Mouse (Mus musculus) E14TG2a.4 (cell line): ENCODE results near the gene Cmas.

ENCODE experiments used
- H3K27me3 ChIP-seq: 2 replicates; pipeline ENCODE4 v1.6.1; 2014; ENCODE audit warnings: low read length, control low read depth; ENCODE audit not compliant: insufficient read depth
- H3K36me3 ChIP-seq: 2 replicates; pipeline ENCODE4 v1.6.1; 2014; ENCODE audit warnings: low read length, control low read depth; ENCODE audit not compliant: insufficient read depth
- H3K4me1 ChIP-seq: replicated peaks from 2 replicates; pipeline ENCODE4 v1.6.1; 2014; ENCODE audit warnings: low read depth, low read length, control low read depth
- H3K4me3 ChIP-seq: replicated peaks from 2 replicates; pipeline ENCODE4 v1.5.1; 2014; ENCODE audit warnings: mild to moderate bottlenecking, low read length
- H3K9me3 ChIP-seq: 2 replicates; pipeline ENCODE4 v1.6.1; 2014; ENCODE audit warnings: low read length, control low read depth
- CTCF ChIP-seq: conservative IDR thresholded peaks from 2 replicates; pipeline ENCODE4 v1.5.1; 2014; ENCODE audit warnings: low read length
- NANOG ChIP-seq: IDR thresholded peaks from 2 replicates; pipeline ENCODE4 v1.6.1; 2014; ENCODE audit warnings: borderline replicate concordance, low read length, mixed read lengths
- POU5F1 ChIP-seq: IDR thresholded peaks from 2 replicates; pipeline ENCODE4 v1.6.1; 2014; ENCODE audit warnings: low read length, borderline replicate concordance

Cmas gene

GRCm38 (mm10) chr6:142801687-142802086 lies 45.2 kb downstream of the Cmas start:
- no peaks in the 10 kb centered on the region for H3K9me3 ChIP-seq

GRCm38 (mm10) chr6:142802617-142803525 lies 46.4 kb downstream of the Cmas start:
- Histone ChIP-seq H3K4me1 (0 out of 2 replicates have a peak, but pooled peaks cover 5% of the 10 kb centered on the region), H3K36me3 (no peaks in the 10 kb centered on the region), H3K9me3 (no peaks in the 10 kb centered on the region), H3K27me3 (no peaks in the 10 kb centered on the region), H3K4me3 (no peak overlapping the region)
- TF ChIP-seq POU5F1 (no peak), CTCF (no peak), NANOG (no peak)

More at GRCm38 (mm10) chr6:142801687-142802086, 45.2 kb downstream of the Cmas start:
- Histone ChIP-seq H3K4me3 (no peak overlapping the region), H3K4me1 (0 out of 2 replicates have a peak, but pooled peaks cover 5% of the 10 kb centered on the region), H3K27me3 (no peaks in the 10 kb centered on the region), H3K36me3 (no peaks in the 10 kb centered on the region)
- TF ChIP-seq CTCF (no peak), NANOG (no peak), POU5F1 (no peak)

DNA sequence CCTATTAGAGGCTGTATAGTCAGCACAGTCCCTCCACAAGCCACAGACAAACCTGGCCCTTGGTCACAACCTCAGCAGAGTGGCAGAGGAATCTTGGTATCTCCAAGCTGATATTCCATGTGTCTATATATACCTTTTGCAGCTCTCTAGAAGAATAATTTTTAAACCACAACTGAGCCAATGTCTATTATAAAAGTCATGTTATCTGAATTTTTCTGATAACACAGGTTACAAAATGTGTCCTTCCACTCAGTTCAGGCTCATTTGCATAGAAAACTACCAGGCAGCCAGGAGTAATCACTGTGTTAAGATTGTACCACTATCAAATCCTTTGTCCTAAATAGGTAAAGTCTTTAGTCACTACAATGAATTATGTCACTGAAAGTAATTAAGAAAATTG lies 47.9 kb downstream of the Cmas start, which contains the start of gene Sult6b2:
TSS of gene Sult6b2 (minus strand) at position 101 of the 400 bp plus-strand sequence.
- peaks cover 16% of the 10 kb centered on the region for H3K4me1 ChIP-seq
- TF ChIP-seq NANOG = no peak
- no peaks in the 10 kb centered on the region for H3K9me3 ChIP-seq
- H3K4me3 ChIP-seq = no peak within 1 kb of the TSS
- no peaks in the 10 kb centered on the region for H3K36me3 ChIP-seq
- H3K27me3 ChIP-seq = no peaks in the 10 kb centered on the region

- H3K9me3 ChIP-seq = no peaks in the 10 kb centered on the region
Measured at GRCm38 (mm10) chr6:142806326-142806725, 49.8 kb downstream of the Cmas start.

GRCm38 (mm10) chr6:142809373-142810098 lies 53.0 kb downstream of the Cmas start:
- no peak for TF ChIP-seq POU5F1
- H3K27me3 ChIP-seq = no peaks in the 10 kb centered on the region; the same call in 1 of the 2 replicates
- no peaks in the 10 kb centered on the region for H3K36me3 ChIP-seq
- H3K4me1 ChIP-seq = peaks cover 43% of the 10 kb centered on the region
- no peaks in the 10 kb centered on the region for H3K9me3 ChIP-seq
- no peak overlapping the region for H3K4me3 ChIP-seq

More at GRCm38 (mm10) chr6:142806326-142806725, 49.8 kb downstream of the Cmas start:
- no peaks in the 10 kb centered on the region for H3K36me3 ChIP-seq
- H3K4me1 ChIP-seq = peaks cover 32% of the 10 kb centered on the region
- TF ChIP-seq CTCF = no peak
- TF ChIP-seq NANOG = no peak
- no peak for TF ChIP-seq POU5F1
- no peaks in the 10 kb centered on the region for H3K27me3 ChIP-seq
- H3K4me3 ChIP-seq = no peak overlapping the region

DNA sequence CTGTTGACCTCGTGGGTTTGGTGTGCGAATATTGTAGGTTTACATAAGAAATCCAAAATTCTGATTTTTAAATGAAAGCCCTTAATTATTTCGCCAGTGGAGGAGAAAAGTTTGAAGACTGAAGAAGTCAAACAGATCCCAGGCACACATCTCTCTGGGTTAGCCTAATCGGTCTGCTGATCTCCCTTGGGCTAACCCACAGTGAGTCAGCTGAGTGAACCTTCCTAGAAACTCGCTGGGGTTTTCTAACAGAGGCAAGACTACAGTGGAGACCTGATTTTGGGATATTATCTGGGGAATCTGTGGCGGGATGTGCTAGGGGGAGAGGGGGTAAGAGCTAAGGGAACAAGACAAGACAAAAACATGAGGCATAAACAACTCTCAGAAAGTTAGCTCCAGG lies 53.8 kb downstream of the Cmas start:
- TF ChIP-seq POU5F1 = no peak
- no peak for TF ChIP-seq NANOG
- no peak for TF ChIP-seq CTCF
- Histone ChIP-seq H3K27me3 (no peaks in the 10 kb centered on the region; the same call in 1 of the 2 replicates), H3K36me3 (no peaks in the 10 kb centered on the region), H3K4me1 (peaks cover 47% of the 10 kb centered on the region), H3K4me3 (no peak overlapping the region), H3K9me3 (no peaks in the 10 kb centered on the region)

DNA sequence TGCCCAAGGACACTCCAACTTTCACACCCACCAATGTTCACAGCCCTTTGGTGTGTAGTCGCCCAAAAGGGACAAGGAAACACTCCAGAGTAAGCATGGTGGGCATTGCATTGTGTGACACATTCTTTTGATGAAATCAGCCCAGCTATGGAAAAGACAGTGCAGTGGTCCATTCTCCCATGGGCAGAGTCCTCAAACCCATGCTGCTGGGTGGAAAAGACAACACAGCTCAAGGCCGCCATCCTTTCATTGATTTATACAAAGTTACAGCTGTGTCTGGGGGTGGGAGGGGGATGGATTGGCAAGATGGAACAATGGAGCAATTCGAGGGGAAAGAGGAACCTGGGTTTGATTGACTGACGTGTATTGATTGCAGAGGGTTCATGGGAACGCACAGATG lies 56.5 kb downstream of the Cmas start:
- Histone ChIP-seq H3K4me3 (no peak overlapping the region), H3K9me3 (no peaks in the 10 kb centered on the region), H3K36me3 (no peaks in the 10 kb centered on the region), H3K4me1 (peaks cover 67% of the 10 kb centered on the region), H3K27me3 (no peaks in the 10 kb centered on the region; the same call in 1 of the 2 replicates)
- TF ChIP-seq POU5F1 (no peak), NANOG (no peak), CTCF (no peak)

DNA sequence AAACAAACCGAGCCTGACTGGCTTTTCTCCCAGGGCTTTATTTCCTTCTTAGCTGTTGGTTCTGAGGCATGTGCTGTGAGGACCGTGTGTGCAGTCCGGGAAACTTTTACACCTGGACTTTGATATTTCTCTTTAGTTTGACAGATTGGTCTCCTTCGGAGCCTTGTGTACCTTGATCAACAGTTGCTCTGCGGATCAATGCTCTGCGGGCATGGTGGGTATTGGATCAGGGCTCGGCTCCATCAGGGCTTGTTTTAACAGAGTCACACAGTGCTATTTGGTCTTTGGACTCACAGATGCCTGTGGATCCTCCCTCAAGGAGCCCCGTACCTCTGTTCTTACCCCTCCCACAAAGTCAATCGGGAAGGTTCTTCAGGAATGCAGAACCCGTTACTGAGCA lies 57.5 kb downstream of the Cmas start:
- Histone ChIP-seq H3K4me3 (peak overlapping the region; percentile 59; the same call in 1 of the 2 replicates), H3K36me3 (no peaks in the 10 kb centered on the region), H3K4me1 (peaks cover 60% of the 10 kb centered on the region), H3K9me3 (no peaks in the 10 kb centered on the region), H3K27me3 (no peaks in the 10 kb centered on the region; the same call in 1 of the 2 replicates)
- no peak for TF ChIP-seq POU5F1
- no peak for TF ChIP-seq NANOG
- TF ChIP-seq CTCF = no peak
